Comparison of ENCODE assay signal across 8 mouse cellular contexts in the genomic region with DNA sequence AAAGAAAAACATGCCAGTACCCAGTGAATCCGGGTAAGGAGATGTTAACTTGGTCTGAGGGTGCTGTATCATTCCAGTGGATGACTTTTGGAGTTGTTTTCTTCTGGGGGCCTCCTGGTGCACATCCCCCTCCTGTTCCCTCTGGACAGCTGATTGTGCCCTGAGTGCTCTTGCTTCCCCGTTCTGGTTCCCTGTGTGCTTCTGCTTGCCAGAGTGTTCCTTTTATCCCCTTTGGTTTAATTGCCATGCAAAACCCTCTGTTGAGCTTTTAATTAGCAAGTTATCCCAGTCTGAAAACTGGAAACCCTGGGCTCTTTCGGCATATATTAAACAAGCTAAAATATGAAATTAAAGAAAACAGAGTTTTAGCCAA.
A peak's percentile ranks its signal among the peaks of the same experiment; 100 is the strongest.
DNase-seq lines count a peak whose midpoint lies in the region; ATAC-seq and TF ChIP-seq lines count a peak whose summit lies in the region.

No protein-coding gene starts in this region.

- WGBS in kidney, adult 2 months, result 11% methylated on average over 3 of the region's 3 CpGs
- 34% methylated on average over 3 of the region's 3 CpGs for WGBS in heart, embryonic 13.5 days
- 29% methylated on average over 3 of the region's 3 CpGs for WGBS in limb, embryonic 15.5 days

- H3K4me3 ChIP-seq in kidney, adult 2 months (ENCODE audit: insufficient read depth, low read depth, low read length), result no peak overlapping the region
- H3K4me3 ChIP-seq in brown adipose tissue, adult 24 weeks (ENCODE audit: insufficient read depth, low read depth, low read length), result peak overlapping the region; percentile 46; the same call in 1 of the 2 replicates
- no peak overlapping the region for H3K4me3 ChIP-seq in heart, embryonic 13.5 days
- no peak overlapping the region for H3K4me3 ChIP-seq in limb, embryonic 15.5 days

- TF ChIP-seq POLR2A in kidney, adult 2 months (IDR thresholded peaks at IDR 0.05; ENCODE audit: low read depth, low read length), result no peak

- no peak for TF ChIP-seq CTCF in kidney, adult 2 months (conservative IDR thresholded peaks at IDR 0.05; ENCODE audit: insufficient read depth, insufficient read length, low read depth, low read length)

- H3K4me2 ChIP-seq in heart, embryonic 13.5 days, result peak overlapping the region; percentile 61
- H3K4me2 ChIP-seq in limb, embryonic 15.5 days, result 0 out of 2 replicates have a peak overlapping the region, but pooled peaks have one; percentile 15

- H3K4me1 ChIP-seq in kidney, adult 2 months (ENCODE audit: control insufficient read depth, insufficient read depth, low read length), result peaks cover 4% of the 10 kb centered on the region; the same call in 1 of the 2 replicates
- H3K4me1 ChIP-seq in brown adipose tissue, adult 24 weeks (ENCODE audit: control insufficient read depth, insufficient read depth, insufficient read length, low read length), result peaks cover 10% of the 10 kb centered on the region
- H3K4me1 ChIP-seq in heart, embryonic 13.5 days, result peaks cover 45% of the 10 kb centered on the region
- H3K4me1 ChIP-seq in limb, embryonic 15.5 days, result peaks cover 7% of the 10 kb centered on the region; the same call in 1 of the 2 replicates

- no peaks in the 10 kb centered on the region for H3K36me3 ChIP-seq in kidney, adult 2 months (ENCODE audit: control insufficient read depth, insufficient read depth, low read length)
- H3K36me3 ChIP-seq in heart, embryonic 13.5 days, result no peaks in the 10 kb centered on the region
- no peaks in the 10 kb centered on the region for H3K36me3 ChIP-seq in limb, embryonic 15.5 days

- peak overlapping the region; percentile 92 for H3K27ac ChIP-seq in kidney, adult 2 months (ENCODE audit: insufficient read depth, low read depth, low read length)
- peak overlapping the region; percentile 85 for H3K27ac ChIP-seq in brown adipose tissue, adult 24 weeks (replicated peaks; ENCODE audit: low read depth, low read length)
- H3K27ac ChIP-seq in heart, embryonic 13.5 days (replicated peaks), result peak overlapping the region; percentile 82
- H3K27ac ChIP-seq in limb, embryonic 15.5 days, result peak overlapping the region; percentile 62

- no peaks in the 10 kb centered on the region for H3K27me3 ChIP-seq in kidney, adult 2 months (replicated peaks; ENCODE audit: control insufficient read depth, insufficient read depth, low read length)
- H3K27me3 ChIP-seq in heart, embryonic 13.5 days (replicated peaks), result no peaks in the 10 kb centered on the region
- no peaks in the 10 kb centered on the region for H3K27me3 ChIP-seq in limb, embryonic 15.5 days

- H3K9ac ChIP-seq in heart, embryonic 13.5 days, result no peak overlapping the region
- H3K9ac ChIP-seq in limb, embryonic 15.5 days, result no peak overlapping the region

- no peak for ATAC-seq in heart, embryonic 13.5 days (ENCODE audit: extremely low read depth, insufficient number of reproducible peaks, low FRiP score, low TSS enrichment)
- no peak for ATAC-seq in limb, embryonic 15.5 days (ENCODE audit: insufficient number of reproducible peaks, low FRiP score, low TSS enrichment, low read depth)

- H3K9me3 ChIP-seq in heart, embryonic 13.5 days, result no peaks in the 10 kb centered on the region
- H3K9me3 ChIP-seq in limb, embryonic 15.5 days, result no peaks in the 10 kb centered on the region

- DNase-seq in kidney, adult 2 months, result no peak
- no peak for DNase-seq in kidney, adult 8-10 months
- DNase-seq in cerebellum, postnatal 25 days, result no peak
- DNase-seq in spleen, postnatal 14 days (ENCODE audit: low spot score in 2 of 2), result no peak
- no peak for DNase-seq in spleen, postnatal 4 days (ENCODE audit: low spot score in 2 of 2)
